Mouse (Mus musculus) heart, postnatal 14 days (tissue): ENCODE results near the gene Zfp667. TPM values are rescaled to one million over a fixed set of nuclear protein-coding genes. Genes with fewer than 3 reads are reported as not detected.
"Not testable (repeated sequence)": the region's sequence is repeated elsewhere in the genome, so short reads cannot be mapped to it uniquely, and the experiment has no call there.

Experiments used
- DNase-seq, 2 experiments: peaks; one replicate each; pipeline ENCODE4 v3.0.0; 2021 to 2022
- intact Hi-C: fragments of 180-260 bp; cut with DNase I; formaldehyde crosslinking; loops from one replicate; pipeline ENCODE4 v1.15.1; 2025
- long read RNA-seq, 2 experiments: library from polyadenylated mRNA; stranded (forward); transcript quantifications; one replicate each; pipeline ENCODE4 v2.0.0; 2021
- total RNA-seq, 2 experiments: library from RNA; stranded (reverse); gene quantifications; 2 replicates each; pipeline ENCODE4 v1.2.3; 2021

Zfp667 gene
- total RNA-seq = 1 to 10 TPM; 3.2 to 3.5 TPM
- long read RNA-seq, experiment 1, partial matches to known transcripts = 1 of 6 reads
- long read RNA-seq, experiment 1, other reads (novel, unspliced or antisense) = 1 of 6 reads
- long read RNA-seq, experiment 2, partial matches to known transcripts = 0 of 4 reads
- long read RNA-seq, experiment 2, other reads (novel, unspliced or antisense) = 4 of 4 reads

DNA sequence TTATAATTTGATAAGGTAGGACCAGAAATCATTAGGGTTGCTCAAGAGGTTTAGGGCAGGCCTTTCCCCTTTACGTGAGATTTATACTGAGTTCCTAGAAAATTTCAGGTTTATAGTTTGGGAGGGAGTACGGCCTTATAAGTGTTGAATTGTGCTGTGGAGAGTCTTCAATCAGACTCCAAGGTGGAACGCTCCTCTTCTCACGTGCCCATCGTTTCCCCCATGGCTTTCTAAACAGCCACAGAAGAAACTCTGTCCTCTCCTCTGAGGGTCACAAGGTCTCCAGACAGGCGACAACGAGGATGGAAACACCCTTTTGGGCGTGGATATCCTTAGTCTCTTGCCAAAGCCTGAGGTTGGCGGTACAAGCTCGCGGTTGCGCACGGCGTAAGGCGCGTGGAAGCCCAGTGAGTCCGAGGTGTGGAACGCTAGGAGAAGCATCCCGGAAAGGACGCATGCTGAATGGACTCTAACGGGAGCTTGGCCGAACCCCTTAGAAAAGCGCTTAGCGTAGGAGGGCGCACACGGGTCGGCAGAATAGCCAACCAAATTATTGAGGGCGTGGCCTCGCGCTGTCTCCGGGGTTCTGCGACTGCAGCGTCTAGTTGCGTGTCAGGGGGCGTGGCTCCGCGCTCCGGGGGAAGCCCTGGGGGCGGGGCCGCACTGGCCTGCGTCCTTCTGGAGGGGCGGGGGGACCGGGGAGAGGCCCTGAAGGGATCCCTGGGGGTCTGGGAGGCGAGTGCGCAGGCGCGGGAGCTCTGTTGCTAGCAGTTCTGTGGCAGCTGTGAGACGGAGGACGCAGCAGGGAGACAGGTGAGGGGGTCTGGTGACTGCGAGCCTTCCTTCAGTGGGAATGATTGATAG, at the start of gene Zfp667:
Gene Zfp667, plus strand, starts transcription at position 738 of the 864 bp plus-strand sequence.
- DNase-seq = peak; percentile 99
- intact Hi-C loops = loop anchor here (5.0 kb wide), 1 partner anchor 149 kb away; no protein-coding TSS in a partner anchor

- no peak for DNase-seq
- intact Hi-C loops = no loop called here
These were observed 46.6 kb upstream of the Zfp667 start for GRCm38 (mm10) chr7:6239787-6240186.

GRCm38 (mm10) chr7:6240841-6241425, 45.4 kb upstream of the Zfp667 start:
- intact Hi-C loops = loop anchor here (1.0 kb wide), 1 partner anchor 41 kb away; no protein-coding TSS in a partner anchor

GRCm38 (mm10) chr7:6244361-6245292, 41.8 kb upstream of the Zfp667 start:
- intact Hi-C loops = no loop called here
- no peak for DNase-seq

More at GRCm38 (mm10) chr7:6240841-6241425, 45.4 kb upstream of the Zfp667 start:
- DNase-seq = peak; percentile 35 to 61

- no peak for DNase-seq
- intact Hi-C loops = no loop called here
These were observed 34.0 kb upstream of the Zfp667 start, which contains the start of gene Epp13 for GRCm38 (mm10) chr7:6252410-6252809. Epp13 (plus strand) TSS chr7:6252710.

DNA sequence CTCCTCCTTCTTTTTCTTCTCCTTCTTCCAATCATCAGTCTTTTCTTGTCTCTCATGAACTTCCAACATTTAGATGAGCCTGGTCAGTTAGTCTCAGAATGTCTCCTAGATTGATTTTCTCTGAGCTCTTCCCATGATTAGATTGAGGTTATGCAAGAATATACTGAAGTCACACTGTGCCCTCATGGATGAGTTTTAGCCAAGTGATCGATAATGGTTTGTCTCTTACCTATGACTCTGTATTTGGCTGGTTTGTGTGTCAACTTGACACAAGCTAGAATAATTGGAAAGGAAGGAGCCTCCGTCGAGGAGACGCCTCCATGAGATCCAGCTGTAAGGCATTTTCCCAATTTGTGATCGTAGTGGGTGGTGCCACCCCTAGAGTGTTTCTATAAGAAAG, 31.9 kb upstream of the Zfp667 start:
- intact Hi-C loops = no loop called here
- DNase-seq = no peak

DNA sequence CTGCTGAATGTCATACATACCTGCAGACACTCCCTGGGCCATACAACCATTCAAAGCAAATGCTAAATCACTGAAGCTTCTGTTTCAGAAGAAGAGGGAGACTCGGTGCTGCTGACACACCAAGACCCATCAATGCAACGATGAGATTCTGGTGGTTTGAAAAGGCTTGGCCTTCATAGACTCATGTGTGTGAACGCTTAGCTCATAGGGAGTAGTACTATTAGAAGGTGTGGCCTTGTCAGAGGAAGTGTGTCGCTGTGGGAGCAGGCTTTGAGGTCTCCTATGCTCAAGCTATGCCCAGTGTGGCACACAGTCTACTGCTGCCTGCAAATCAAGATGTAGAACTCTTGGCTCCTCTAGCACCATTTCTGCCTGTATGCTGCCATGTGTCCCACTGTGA, 29.0 kb upstream of the Zfp667 start:
- intact Hi-C loops = no loop called here
- no peak for DNase-seq

DNA sequence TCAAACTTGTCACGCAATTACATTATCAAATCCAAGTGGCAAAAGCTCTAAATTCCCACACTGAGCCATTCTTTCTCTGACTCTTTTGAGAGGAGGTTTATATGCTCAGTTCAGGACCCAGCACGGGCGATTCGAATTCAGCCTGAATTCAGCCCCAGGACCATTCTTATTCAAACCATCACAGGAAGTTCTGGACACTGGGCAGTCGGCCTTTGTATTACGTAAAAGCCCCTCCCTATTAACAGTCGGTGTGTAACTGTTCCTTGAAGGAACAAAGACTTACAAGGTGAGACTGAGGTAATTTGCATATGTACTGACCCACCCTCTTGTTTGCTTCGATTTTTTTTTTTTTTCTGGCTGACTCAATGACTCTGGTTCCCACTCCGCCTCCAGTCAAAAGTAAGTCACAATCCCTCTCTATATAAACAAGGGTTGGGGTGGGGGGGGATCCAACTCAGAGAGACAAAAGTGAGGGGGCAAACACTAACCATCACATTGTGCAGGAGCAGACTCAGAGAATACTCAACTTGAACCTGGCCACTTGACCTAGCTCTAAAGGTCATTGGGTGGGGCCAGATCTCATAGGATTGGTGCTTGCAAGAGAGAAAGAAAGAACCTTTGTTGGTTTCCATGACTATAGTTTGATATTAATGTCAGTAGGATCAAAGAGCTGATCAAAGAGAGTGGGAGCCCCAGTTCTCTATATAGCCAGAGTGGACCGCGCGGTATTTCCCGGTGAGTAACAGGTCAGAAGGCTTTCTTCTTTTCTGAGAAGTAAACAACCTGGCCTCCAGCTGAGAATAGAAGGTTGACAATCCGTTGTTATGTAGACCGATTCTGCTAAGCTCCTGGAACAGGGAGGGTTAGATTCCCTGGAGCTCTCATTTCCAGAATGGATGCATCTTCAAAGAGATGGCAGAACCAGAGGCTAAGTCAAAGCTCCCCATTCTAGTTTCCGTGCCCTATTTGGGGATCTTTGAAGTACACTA, 27.9 kb upstream of the Zfp667 start:
- no peak for DNase-seq
- intact Hi-C loops = no loop called here

DNA sequence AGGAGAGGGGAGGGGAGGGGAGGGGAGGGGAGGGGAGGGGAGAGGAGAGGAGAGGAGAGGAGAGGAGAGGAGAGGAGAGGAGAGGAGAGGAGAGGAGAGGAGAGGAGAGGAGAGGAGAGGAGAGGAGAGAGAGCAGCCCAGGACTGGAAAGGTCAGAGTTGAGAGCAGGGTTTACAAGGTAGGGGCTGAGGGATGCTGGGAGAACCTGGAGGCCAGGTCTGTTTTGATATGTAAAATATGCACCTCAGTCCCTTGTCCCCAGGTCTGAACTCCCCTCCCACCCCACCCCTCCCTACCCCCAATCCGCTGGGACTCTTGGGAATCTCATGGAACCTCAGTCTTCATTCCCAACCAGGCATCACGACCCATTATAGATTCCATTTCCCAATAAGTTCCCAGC, 26.4 kb upstream of the Zfp667 start:
- intact Hi-C loops, DNase-seq: not testable (repeated sequence)

DNA sequence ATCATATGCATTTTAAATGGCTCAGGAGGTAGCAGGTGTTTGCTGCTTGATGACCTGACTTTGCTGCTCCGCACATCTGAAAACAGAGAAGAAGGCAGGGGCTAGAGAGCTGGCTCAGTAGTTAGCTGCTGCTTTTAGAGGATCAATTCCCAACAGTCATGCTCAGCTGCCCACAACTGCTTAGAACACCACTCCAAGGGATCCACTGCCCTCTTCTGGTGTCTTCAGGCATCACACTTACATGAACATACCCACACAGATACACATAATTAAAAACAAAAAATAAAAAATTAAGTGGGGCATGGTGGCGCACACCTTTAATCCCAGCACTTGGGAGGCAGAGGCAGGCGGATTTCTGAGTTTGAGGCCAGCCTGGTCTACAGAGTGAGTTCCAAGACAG, 24.3 kb upstream of the Zfp667 start:
- intact Hi-C loops = no loop called here
- no peak for DNase-seq

DNA sequence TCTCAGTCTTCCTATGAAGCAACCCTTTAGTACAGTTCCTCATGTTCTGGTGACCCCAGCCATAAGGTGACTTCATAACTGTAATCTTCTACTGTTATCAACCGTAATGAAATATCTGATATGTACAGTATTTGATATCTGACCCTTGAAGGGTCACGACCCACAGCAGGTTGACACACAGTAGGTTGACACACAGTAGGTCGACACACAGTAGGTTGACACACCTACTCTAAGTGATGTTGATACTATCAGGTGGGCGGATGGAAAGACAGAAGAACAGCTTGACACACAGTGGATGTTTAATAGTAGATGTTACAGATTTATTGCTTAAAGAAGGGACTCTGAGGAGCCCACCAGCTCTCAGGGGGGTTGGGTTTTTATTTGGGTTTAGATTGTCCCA, 23.4 kb upstream of the Zfp667 start:
- no peak for DNase-seq
- intact Hi-C loops = no loop called here

DNA sequence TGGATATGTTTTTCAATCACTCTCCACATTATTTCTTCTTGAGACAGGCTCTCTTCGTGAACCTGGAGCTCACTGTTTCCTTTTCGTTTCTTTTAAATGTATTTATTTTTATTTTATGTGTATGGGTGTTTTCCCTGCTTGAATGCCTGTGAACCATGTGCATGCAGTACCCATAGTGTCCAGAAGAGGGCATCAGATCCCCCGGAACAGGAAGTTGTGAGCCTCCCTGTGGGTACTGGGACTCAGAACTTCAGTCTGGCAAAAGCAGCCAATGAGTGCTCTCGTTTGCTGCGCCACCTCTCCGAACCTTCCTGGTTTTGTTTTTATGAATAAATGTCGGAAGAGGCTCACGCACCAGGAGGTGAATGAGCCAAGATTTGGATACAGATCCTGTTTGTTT, 20.7 kb upstream of the Zfp667 start:
- intact Hi-C loops = no loop called here
- DNase-seq = peak in 1 of 2 experiments; percentile 23

- intact Hi-C loops = no loop called here
- no peak for DNase-seq
These were observed 8.5 kb upstream of the Zfp667 start for GRCm38 (mm10) chr7:6277906-6278305.

- DNase-seq = peak; percentile 66 to 85
- intact Hi-C loops = loop anchor here (1.0 kb wide), 1 partner anchor 41 kb away; no protein-coding TSS in a partner anchor
These were observed 3.6 kb upstream of the Zfp667 start for GRCm38 (mm10) chr7:6282749-6283148.

GRCm38 (mm10) chr7:6283451-6284075, 2.8 kb upstream of the Zfp667 start:
- DNase-seq = peak; percentile 73 to 81
- intact Hi-C loops = no loop called here

- DNase-seq = no peak
- intact Hi-C loops = loop anchor here (5.0 kb wide), 1 partner anchor 147 kb away; no protein-coding TSS in a partner anchor
These were observed 1.9 kb upstream of the Zfp667 start for GRCm38 (mm10) chr7:6284442-6285012.

- no peak for DNase-seq
- intact Hi-C loops = loop anchor here (5.0 kb wide), 1 partner anchor 148 kb away; no protein-coding TSS in a partner anchor
These were observed 1.0 kb upstream of the Zfp667 start for GRCm38 (mm10) chr7:6285366-6285765.
